Mouse (Mus musculus): ENCODE results near the gene Gper1. TPM values are rescaled to one million over a fixed set of nuclear protein-coding genes. Genes with fewer than 3 reads are reported as not detected.

Gper1 gene
- total RNA-seq, 2 experiments from 2014 or later: 1.1 to 1.2 TPM

Other genes with a start within 250 kb of the Gper1 start
- gene Sun1, start 222.5 kb upstream of the Gper1 start, total RNA-seq (2021): 10 to 100 TPM; 32.6 to 37.6 TPM
- gene Get4, start 170.8 kb upstream of the Gper1 start, total RNA-seq (2021): 10 to 100 TPM; 28.3 to 29.4 TPM
- 1 to 10 TPM; 1.6 to 1.7 TPM for gene Adap1, start 97.5 kb upstream of the Gper1 start, total RNA-seq (2021)
- 10 to 100 TPM; 52.8 to 68.3 TPM for gene Cox19, start 71.7 kb upstream of the Gper1 start, total RNA-seq (2021)
- gene Cyp2w1, start 70.5 kb upstream of the Gper1 start, total RNA-seq (2021): not detected
- gene Gpr146, start 45.5 kb upstream of the Gper1 start, total RNA-seq (2021): 10 to 100 TPM; 25.3 to 30.4 TPM
- under 1 TPM; 0.13 to 0.35 TPM for gene C130050O18Rik, start 17.9 kb upstream of the Gper1 start, total RNA-seq (2021)
- 1 to 10 TPM; 6.1 to 9.2 TPM for gene 3110082I17Rik, start 37.4 kb downstream of the Gper1 start, total RNA-seq (2021)
- gene Zfand2a, start 61.4 kb downstream of the Gper1 start, total RNA-seq (2021): 1 to 10 TPM; 6.9 to 7.6 TPM
- not detected for gene Uncx, start 120.3 kb downstream of the Gper1 start, total RNA-seq (2021)